Mouse (Mus musculus) bone marrow, adult 2 months (tissue): ENCODE results near the gene Npy. TPM values are rescaled to one million over a fixed set of nuclear protein-coding genes. Genes with fewer than 3 reads are reported as not detected.

Source experiments
- H3K27ac ChIP-seq: fragments of 200-500 bp; 2 replicates; pipeline ENCODE4 v1.5.1; 2012; ENCODE audit warnings: low read depth, mild to moderate bottlenecking, control low read depth, inconsistent platforms, low read length; ENCODE audit not compliant: control insufficient read depth, poor library complexity, insufficient read depth
- H3K4me1 ChIP-seq: fragments of 200-500 bp; 2 replicates; pipeline ENCODE4 v1.6.1; 2011; ENCODE audit warnings: low read length; ENCODE audit not compliant: control insufficient read depth, insufficient read depth
- H3K4me3 ChIP-seq: fragments of 200-500 bp; replicated peaks from 2 replicates; pipeline ENCODE3; 2011; ENCODE audit warnings: mild to moderate bottlenecking, low read depth, low read length, control low read depth; ENCODE audit not compliant: control insufficient read depth
- CTCF ChIP-seq: fragments of 200-500 bp; IDR thresholded peaks from 2 replicates; pipeline ENCODE4 v1.5.1; 2011; ENCODE audit warnings: low read length, control low read depth; ENCODE audit not compliant: control insufficient read depth, insufficient read depth
- POLR2A ChIP-seq: fragments of 200-500 bp; IDR thresholded peaks from 2 replicates; pipeline ENCODE4 v1.6.1; 2011; ENCODE audit warnings: low read depth, mild to moderate bottlenecking, control low read depth, low read length, borderline replicate concordance; ENCODE audit not compliant: control insufficient read depth
- WGBS: fragments of 180-500 bp; shearing (Covaris S2); methylation state at CpG from one replicate; pipeline ENCODE4 v1.1.7; 2018; 5-methylcytosine and 5-hydroxymethylcytosine counted together
- polyA plus RNA-seq: library from polyadenylated mRNA; stranded (reverse); fragments of >200 nt; gene quantifications from 2 replicates; pipeline ENCODE4 v1.2.4, GENCODE M21; 2011; ENCODE audit warnings: low replicate concordance; ENCODE audit not compliant: missing spikeins, insufficient read depth, insufficient read length

Gene Npy
- polyA plus RNA-seq: not detected in 2 replicates

DNA sequence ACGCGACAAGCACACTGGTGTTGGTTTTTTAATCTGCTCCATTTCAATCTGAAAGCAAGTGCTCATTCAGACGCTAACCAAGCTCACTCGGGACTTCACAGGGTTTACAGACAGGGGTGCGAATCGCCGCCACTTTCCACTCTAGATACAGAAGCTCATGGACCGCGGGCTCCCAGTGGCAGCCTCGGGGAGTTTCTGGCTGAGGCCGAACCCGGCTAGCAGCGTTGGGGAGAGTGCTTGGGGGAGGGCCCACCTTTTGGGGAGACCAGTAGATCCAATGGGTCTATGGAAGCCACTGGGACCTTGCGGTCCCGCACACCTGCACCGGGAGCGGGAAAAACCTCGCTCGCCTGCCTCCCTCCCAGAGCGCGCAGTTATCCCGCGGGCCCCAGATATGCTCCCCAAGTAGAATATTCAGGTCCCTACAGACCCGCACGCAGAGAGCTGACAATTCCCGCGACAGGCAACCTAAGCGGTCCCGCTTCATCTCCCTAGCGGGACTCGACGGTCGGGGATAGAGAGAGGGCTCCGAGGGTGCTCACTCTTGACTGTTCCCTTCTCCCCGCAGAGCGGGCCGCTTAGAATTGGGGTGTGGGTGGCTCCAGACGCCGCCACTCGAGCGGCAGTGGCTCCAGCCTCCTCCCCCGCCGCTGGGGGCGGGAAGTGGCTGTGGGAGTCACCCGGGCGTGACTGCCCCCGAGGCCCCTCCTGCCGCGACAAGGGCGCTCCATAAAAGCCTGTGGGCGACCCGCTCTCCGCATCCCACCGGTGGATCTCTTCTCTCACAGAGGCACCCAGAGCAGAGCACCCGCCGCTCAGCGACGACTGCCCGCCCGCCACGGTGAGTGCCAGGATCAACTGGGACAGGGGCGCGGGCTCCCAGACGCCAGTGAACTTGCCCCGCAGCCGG is at the start of gene Npy:
Npy (plus strand) TSS at position 750 of the 910 bp plus-strand sequence.
- 2% methylated on average over 66 of the region's 66 CpGs for WGBS
- no peak for TF ChIP-seq POLR2A
- no peak for TF ChIP-seq CTCF
- H3K4me3 ChIP-seq: no peak within 1 kb of the TSS
- no peak within 1 kb of the TSS for H3K27ac ChIP-seq
- H3K4me1 ChIP-seq: no peaks in the 10 kb centered on the region

DNA sequence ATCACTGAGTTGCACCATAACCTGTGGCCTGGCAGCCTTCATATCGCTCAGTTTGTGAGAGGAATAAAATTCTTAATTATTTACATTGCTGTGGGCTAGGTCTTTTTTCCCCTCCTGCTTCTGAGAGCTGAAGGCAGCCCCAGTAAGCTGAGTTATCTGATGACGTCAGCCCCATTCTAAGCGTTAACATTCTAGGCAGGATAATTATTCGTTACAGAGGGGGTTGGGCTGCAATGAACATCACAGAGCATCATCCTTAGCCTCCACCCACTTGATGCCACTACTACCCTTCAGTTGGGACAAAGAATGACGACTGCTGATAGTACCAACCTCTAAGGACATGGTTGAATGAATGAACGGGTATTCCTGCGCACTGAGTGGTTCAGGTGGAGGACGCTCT is 47.5 kb upstream of the Npy start:
- Histone ChIP-seq H3K27ac (no peak overlapping the region), H3K4me1 (no peaks in the 10 kb centered on the region), H3K4me3 (no peak overlapping the region)
- TF ChIP-seq POLR2A (no peak), CTCF (no peak)
- WGBS: 76% methylated on average over 8 of the region's 8 CpGs

DNA sequence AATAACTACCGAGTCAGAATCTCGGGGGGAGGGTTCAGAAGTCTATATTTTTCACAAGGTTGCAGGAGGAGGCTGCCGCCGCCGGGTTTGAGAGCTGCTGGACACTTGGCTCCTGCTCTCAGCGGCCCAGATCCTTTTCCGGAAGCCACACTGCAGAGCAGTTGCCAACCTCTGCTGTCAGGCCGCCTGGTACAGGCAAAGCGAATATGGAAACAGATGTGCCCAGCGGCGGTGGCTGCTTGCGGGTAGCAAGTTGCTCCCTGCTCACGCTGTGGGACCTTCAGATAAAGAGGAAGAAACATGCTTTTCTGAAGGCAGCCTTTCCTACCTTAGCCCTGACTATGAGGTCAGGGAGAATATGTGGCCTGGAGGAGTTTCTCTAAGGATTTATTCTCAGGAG is 44.4 kb upstream of the Npy start:
- Histone ChIP-seq H3K27ac (no peak overlapping the region), H3K4me1 (no peaks in the 10 kb centered on the region), H3K4me3 (no peak overlapping the region)
- TF ChIP-seq CTCF (no peak), POLR2A (no peak)
- WGBS: 5% methylated on average over 13 of the region's 13 CpGs

DNA sequence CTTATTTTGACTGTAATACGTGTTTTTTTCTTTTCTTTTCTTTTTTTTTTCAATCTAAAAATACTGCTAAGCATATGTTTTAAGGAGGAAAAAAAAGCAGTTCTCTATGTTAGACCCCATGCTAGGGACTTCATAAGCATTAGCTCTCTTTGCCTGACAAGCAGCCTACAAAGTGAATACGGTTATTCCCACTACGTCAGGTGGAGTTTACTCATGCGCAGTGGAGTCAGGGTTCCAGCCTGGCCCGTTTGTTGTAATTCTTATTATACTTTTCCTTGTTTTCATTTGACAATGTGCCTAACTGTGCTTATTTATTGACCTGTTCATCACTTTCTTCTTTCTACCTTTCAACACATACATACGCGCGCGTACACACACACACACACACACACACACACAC is 43.8 kb upstream of the Npy start:
- H3K4me1 ChIP-seq: no peaks in the 10 kb centered on the region
- WGBS: 80% methylated on average over 9 of the region's 9 CpGs
- no peak overlapping the region for H3K27ac ChIP-seq
- H3K4me3 ChIP-seq: no peak overlapping the region
- TF ChIP-seq CTCF (no peak), POLR2A (no peak)

DNA sequence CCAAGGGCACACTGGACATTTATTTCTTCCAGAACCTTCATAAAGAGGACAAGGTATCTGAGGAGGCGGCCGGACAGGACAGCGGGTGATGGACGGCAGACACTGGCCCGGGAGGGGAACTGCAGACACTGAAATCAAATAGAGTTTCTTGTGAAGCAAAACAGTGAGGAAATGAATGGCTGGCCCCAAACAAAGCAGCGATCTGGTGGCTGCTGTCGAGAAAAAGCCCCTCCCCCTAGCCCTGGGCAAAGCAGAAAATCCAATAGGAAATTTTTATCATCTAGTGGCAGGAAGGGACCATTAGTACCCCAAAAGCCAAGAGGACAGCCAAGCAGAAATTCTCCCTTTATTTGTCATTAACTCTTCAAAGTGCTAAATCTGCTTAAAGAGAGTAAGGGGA is 42.9 kb upstream of the Npy start:
- no peak for TF ChIP-seq CTCF
- no peak for TF ChIP-seq POLR2A
- no peak overlapping the region for H3K4me3 ChIP-seq
- 49% methylated on average over 7 of the region's 7 CpGs for WGBS
- H3K27ac ChIP-seq: no peak overlapping the region
- H3K4me1 ChIP-seq: no peaks in the 10 kb centered on the region

DNA sequence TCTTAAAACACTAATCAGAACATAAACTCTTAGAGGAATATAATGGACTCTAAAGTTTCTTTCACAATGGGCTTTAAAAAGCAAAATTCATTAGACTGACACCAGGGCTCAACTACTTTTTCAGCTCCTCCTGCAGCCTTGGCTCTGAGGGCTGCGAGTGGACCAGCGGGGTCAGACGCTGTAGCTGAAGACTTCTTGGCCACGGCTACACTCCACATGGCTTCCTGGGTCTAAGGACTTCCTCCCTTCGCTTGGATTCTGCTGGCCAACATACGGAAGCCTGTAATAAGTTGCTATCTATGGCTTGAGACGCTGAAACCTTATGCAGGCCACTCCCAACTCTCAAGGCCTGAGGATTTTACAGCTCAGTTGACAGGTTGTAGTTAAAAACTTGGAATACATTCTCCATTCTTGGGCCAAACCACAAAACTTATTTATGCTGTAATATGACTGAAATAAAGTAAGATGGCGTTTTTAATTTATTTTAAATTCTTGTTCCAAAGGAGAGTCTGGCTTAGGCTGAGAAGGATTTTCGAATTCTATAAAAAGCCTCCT is 41.6 kb upstream of the Npy start:
- 55% methylated on average over 9 of the region's 9 CpGs for WGBS
- TF ChIP-seq CTCF (no peak), POLR2A (no peak)
- Histone ChIP-seq H3K4me1 (no peaks in the 10 kb centered on the region), H3K27ac (no peak overlapping the region), H3K4me3 (no peak overlapping the region)

DNA sequence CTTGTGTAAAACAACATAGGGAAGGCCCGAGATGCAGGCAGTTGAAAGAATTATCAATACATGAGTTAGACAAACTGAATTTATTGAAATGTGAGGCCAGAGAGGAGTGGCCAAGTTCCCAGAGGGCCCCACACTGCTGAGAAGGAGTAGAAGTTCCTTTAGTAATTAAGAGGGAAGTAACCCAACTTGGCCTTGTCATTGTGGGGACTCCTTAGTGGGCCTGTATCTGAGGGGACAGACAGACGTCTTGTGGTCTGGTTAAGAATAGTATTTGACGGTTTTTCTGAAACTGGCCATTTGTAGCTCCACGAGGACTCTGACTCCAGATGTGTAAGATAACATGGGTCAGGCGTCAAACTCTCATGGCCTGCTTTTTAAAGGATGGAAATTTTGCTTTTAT is 40.7 kb upstream of the Npy start:
- TF ChIP-seq CTCF: no peak
- TF ChIP-seq POLR2A: no peak
- H3K4me3 ChIP-seq: no peak overlapping the region
- H3K4me1 ChIP-seq: no peaks in the 10 kb centered on the region
- no peak overlapping the region for H3K27ac ChIP-seq
- 16% methylated on average over 5 of the region's 5 CpGs for WGBS

DNA sequence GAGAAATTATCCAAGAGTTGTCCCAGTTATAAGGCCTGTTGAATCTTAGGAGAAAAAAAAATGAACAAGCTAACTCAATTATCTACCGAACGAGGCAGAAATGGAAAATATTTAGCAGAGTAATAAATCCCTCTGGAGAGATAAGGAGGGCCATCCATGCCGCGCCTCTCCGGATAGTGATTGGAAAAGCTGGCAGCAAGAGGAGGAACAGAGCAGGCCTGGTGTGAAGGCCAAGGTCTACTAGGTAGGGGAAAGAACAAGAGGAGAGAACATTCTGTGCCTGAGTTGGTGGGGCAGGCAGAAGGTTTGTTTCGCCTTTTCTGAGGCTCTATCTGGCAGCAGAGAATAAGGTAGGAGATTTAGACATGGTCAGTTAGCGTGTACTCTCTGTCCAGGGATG is 39.8 kb upstream of the Npy start:
- TF ChIP-seq CTCF (no peak), POLR2A (no peak)
- WGBS: 82% methylated on average over 7 of the region's 7 CpGs
- Histone ChIP-seq H3K4me3 (no peak overlapping the region), H3K4me1 (no peaks in the 10 kb centered on the region), H3K27ac (no peak overlapping the region)
